ENCODE assay signal across 16 mouse cellular contexts in genomic region chr1:154774468-154774867, GRCm38 (mm10).
DNase-seq lines count a peak whose midpoint lies in the region; ATAC-seq lines count a peak whose summit lies in the region.
"Had no signal": no experiment of that assay in that cellular context is flagged by ENCODE, and none has a peak within 500 bp of the region (broad histone marks: within the 10 kb centered on the region; RNA-seq: fewer than 3 reads in every experiment).

No protein-coding gene starts in this region.

- DNase-seq in frontal cortex, postnatal 25 days (ENCODE audit: low spot score in 2 of 2): no peak
- DNase-seq: adrenal gland, adult 2 months; adrenal gland, adult 8-10 months; adrenal gland, postnatal 10 days; adrenal gland, postnatal 14 days; adrenal gland, postnatal 25 days; adrenal gland, postnatal 36 days; B cell, adult 2 months; cerebellum, adult 11 months; cerebellum, adult 11-12 months; cerebellum, adult 18-20 months; cerebellum, adult 2 months had no signal

- peak; percentile 62; the same call in 1 of the 2 replicates for ATAC-seq in frontal cortex, adult (ENCODE audit: low TSS enrichment)
- ATAC-seq: activated CD4-positive, CD25-positive, alpha-beta regulatory T cell, adult 4 months; CD4-positive, CD25-positive, alpha-beta regulatory T cell, adult 4 months; Patski had no signal
